Mouse (Mus musculus): ENCODE results near the gene Cacna1g.
"Not testable (repeated sequence)": the region's sequence is repeated elsewhere in the genome, so short reads cannot be mapped to it uniquely, and the experiment has no call there.

The Cacna1g gene

DNA sequence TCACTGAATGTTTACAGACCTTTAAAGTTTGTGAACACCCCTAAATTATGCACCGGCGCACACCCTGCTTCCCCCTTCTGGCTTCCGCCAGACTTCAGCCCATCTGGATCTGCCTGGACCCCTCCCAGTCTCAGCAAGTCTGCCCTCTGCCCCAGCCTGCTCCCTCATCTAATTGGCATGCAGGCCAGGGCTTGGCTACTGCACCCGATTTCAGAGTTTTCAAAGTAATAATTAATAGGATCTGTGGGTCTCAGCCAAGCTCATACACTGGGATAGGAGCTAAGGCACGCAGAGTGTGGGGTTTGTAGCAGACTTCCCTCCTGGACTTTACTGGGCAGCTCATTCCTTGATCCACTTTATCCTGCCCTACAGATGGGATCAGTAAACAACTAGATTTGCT is 69.8 kb downstream of the Cacna1g start:
- DNase-seq (ENCODE audit: inconsistent ontology term) = peak; percentile 36

DNA sequence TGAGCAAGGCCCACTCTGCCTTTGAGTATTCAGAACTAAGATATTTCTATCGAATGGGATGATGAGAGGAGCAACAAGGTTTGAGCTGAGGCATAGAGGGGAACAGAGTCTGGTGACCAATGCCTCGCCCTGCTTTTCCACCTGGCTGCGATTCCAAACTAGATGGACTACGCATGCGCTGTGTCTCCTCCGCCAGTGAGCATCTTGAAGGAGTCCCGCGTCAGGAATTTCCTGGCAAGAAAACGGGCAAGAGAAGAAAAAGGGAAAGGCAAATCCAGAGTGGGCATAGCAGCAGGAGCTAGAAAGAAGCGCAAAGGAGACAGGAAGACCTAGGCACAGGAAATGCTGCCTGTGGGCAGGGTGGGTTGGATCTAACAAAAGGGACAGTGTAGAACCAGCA is 70.2 kb downstream of the Cacna1g start:
- no peak for DNase-seq (ENCODE audit: inconsistent ontology term)

DNA sequence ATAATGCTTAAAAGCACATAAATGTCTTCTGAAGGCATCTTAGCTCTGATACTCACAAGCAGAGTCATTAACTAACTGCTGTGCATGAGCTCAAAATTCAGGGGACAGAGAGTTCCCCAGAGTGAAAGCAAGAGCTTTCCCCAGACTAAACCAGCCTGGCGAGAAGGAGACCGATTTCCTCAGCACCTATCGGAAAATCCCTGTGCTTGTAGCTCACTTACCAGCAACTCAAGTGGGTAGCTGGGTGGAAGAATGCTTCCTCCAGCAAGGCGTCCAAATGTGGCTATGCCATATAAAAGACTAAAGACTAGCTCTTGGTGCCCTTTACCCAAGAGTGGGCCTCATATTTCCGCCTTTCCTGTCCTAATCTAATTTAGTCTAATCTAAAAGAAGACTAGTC is 71.3 kb downstream of the Cacna1g start:
- no peak for DNase-seq (ENCODE audit: inconsistent ontology term)

DNA sequence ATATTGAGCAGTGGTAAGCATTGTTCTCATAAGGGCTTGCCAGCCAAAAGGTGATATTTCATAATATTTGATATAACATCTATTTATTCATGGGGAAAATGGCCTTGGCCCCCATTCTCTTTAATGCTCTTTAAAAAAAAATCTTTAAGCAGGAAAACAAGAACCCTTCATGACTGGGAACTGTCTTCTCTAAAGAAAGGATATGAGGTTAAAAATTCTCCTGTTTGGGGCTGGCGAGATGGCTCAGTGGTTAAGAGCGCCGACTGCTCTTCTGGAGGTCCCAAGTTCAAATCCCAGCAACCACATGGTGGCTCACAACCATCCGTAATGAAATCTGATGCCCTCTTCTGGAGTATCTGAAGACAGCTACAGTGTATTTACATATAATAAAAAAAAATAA is 72.0 kb downstream of the Cacna1g start:
- not testable (repeated sequence) for DNase-seq (ENCODE audit: inconsistent ontology term)

DNA sequence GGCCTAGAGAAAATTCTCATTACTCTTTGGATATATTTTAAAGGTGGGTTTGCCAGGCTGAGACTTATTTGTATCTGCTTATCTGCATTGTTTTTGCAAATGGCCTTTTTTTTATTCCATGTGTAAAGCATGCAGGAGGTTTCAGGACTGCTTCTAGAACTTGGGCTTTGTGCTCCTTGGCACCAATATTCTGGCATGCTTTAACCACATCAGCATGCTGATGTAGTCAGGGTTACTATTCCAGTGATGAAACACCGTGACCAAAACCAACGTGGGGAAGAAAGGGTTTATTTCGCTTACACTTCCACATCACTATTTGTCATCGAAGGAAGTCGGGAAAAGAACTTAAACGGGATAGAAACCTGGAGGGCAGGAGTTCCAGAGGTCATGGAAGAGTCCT is 73.0 kb downstream of the Cacna1g start:
- no peak for DNase-seq (ENCODE audit: inconsistent ontology term)

DNA sequence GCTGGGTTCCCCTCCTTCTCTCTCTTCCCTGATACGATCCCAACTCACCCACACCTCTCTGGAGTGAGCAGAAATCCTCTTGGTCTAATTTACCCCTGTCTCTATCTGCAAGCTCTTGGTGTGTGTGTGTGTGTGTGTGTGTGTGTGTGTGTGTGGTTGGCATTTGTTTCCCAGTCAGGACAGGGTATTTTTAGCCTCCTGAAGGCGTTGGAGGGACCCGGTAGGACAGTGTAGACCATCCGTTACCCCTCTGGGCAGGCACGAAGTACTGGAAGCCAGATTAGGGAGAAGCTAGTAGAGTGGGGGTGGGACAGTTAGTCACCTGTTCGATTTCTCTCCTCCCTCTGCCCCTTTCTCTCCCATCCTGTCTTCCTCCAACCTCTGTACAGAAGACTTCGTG is 79.9 kb downstream of the Cacna1g start:
- DNase-seq (ENCODE audit: inconsistent ontology term) = no peak

DNA sequence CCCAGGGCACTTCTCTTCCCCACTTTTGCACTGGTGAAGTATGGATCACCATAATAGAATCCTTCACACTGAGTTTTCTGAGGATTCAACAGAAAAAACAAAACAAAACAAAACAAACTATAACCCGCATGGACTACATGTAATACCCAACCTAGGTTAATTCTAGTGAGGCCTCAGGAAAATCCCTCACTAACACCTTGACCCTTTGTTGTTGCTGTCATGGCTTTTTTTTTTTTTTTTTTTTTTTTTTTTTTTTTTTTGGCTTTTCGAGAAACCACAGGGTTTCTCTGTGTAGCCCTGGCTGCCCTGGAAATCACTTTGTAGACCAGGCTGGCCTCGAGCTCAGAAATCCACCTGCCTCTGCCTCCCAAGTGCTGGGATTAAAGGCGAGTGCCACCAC is 80.5 kb downstream of the Cacna1g start:
- DNase-seq (ENCODE audit: inconsistent ontology term) = not testable (repeated sequence)

DNA sequence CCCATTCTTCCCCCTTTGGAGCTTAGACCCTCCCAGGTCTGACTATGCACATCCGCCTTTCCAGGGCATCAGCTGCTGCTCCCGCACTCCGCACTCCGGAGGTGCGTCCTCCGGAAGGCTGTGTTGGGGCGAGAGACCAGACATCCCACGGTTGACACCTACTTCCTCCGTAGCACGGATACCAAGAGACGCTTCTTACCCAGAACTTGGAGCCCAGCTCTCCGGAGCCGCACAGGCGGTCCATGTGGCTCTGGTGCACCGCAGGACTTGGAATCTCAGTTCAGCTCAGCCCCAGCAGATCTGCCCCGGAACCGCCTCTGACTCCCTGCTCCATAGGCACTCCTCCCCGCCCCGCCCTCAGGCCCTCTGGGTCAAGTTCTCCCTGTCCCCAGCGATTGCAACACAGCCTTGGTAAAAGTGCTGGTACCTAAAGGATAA is 81.3 kb downstream of the Cacna1g start, which contains the start of gene Abcc3:
TSS of gene Abcc3 (minus strand) at position 326 of the 438 bp plus-strand sequence.
- peak; percentile 27 for DNase-seq (ENCODE audit: inconsistent ontology term)

DNA sequence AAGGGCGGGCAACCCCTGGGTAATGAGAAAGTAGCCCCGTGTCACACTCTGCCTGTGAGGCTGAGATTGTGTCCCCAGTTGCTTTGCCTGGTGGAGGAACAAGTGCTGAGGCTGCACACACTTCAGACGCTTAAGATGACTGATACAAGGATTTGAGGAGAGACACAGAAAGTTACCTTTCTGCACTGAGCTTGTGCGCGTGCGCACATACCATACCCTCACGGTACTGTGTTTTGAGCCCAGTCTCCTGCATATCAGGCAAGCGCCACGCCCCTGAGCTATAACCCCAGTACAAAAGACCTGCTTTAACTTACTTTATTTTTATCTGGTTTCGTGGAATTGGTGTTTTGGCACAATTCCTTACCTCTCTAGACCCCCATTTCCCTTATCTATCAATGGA is 82.3 kb downstream of the Cacna1g start:
- DNase-seq (ENCODE audit: inconsistent ontology term) = no peak

DNA sequence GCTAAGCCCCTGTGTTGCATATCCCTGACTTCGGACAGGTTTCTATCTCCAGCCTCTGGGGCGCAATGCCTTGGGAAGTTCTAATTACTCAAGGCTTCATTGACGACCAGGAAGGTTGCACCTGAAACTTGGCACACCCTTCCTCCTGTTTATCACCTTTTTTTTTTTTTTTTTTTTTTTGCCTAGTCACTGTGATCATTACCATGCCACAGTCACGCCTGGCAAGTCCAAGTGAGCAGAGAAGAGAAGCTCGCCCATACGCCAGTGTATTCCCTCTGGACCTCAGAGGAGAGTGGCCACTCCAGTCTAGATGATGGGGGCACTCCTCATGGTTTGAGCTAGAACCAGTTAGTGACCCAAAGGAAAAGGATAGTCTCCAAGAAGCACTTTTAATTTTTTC is 83.2 kb downstream of the Cacna1g start:
- DNase-seq (ENCODE audit: inconsistent ontology term) = no peak

DNA sequence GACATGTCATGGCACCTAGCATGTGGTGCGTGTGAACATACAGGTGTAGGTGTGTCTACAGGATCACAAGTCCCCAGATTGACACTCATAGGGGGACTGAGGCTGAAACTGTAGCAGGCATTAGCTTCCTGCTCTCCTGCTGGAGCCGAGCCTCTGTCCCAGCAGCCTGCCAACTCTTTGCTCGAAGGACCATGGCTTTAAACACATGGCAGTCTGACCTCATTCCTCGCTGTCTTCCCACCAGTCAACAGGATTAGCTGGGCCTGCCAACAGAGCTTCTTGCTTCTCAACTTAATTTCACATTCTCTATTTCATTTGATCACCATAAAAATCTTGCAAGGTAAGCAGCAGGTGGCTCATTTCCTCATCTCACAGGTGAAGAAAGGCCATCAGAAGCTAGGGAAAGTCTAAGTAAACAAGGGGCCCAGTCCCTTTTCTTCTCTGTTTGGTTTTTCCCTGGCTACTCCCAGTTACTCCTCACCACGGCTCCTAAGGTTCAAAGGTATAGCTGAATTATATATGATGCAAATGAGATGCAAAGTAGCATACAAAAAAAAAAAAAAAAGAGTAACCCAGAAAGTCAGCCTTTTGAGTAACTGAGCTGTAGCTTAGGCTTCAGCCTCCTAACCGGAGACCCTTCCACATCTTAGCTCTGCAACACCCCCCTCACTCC is 84.1 kb downstream of the Cacna1g start:
- DNase-seq (ENCODE audit: inconsistent ontology term) = no peak

DNA sequence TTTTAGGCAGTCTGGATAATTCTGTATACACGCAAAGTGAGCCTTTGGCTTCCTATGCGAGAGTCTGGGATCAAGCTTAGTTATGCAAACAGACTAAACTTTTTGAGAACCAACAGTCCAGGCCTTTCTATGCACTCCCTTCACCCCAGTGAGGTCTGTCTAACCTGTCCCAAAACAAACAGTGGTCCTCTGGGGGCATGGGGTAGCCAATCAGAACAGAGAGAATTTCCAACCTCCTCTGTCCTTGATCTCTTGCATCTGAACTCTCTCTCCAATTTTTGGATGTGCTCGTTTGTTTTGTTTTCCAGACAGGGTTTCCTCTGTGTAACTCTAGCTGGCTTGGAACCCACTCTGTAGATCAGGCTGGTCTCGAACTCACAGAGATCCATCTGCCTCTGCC is 85.0 kb downstream of the Cacna1g start:
- no peak for DNase-seq (ENCODE audit: inconsistent ontology term)

DNA sequence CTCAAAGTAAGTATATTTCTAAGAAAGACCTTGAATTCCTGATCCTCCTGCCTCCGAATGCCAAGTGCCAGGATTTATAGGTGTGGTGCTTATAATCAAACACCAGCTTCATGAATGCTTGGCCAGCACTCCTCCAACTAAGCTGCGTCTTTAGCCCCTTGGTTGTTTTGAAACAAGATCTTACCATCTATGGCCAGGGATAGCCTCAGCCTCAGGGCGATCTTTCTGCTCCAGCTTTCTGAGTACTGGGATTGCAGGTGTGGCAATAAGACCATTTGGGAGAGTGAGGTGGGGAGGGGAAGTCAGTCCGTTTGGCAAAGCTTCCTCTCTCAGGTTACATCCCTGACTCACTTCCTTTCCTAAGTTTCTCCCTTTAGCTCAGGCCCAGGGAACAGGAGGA is 86.2 kb downstream of the Cacna1g start:
- DNase-seq (ENCODE audit: inconsistent ontology term) = no peak

DNA sequence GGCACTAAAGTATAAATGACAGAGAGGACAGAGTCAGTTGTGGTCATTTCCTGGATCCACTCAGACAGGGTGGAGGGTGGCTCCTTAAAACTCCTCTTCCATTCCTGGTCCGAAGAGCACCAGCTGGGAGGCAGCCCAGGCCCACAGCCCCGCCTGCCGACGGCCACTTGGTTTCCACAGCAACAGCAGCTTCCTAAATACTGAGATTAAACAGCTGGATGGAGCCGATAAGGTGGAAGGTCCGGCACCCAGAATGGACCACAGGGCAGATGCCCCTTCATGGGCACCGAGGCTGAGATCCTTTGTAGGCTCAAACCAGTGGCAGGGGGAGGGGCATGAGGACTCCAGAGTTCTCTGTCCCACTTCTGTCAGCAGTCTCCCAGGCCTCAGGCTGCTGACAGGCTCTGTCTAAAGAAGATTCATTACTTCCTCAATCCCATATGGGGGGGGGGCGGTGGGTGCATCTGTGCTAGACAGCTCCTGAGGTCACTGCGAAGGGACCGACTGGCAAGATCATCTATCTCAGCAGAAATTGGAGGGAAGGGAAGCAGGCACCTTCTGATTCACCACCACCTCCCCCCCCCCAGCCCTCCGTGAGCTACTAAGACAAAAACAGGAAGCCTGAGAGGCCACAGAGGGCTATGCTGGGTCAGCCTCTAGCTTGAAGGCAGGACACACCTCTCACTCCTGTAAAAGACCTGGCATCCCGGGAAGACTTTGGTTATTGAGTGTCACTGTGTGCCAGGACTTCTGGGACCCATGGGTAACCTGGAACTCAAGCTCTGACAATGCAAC is 87.8 kb downstream of the Cacna1g start:
- peak; percentile 18 for DNase-seq (ENCODE audit: inconsistent ontology term)

DNA sequence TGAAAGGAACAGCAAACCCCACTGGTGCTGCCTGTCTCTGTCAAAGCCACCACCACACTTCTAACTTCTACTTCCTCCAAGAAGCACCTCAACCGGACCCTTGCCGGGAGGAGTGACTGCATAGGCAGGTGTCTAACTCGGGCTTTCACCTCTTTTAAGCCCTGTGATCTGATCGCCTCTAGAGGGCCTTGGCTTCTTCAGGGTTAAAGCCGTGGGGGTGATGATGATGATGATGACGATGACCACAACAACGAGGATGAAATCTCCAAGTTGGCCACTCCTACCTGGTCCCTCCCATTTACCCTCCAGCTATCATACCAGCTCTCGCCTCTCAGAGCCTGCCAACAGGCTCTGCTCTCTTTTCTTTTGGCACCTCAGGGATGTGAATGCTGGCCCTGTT is 94.3 kb downstream of the Cacna1g start:
- DNase-seq (ENCODE audit: inconsistent ontology term) = no peak

DNA sequence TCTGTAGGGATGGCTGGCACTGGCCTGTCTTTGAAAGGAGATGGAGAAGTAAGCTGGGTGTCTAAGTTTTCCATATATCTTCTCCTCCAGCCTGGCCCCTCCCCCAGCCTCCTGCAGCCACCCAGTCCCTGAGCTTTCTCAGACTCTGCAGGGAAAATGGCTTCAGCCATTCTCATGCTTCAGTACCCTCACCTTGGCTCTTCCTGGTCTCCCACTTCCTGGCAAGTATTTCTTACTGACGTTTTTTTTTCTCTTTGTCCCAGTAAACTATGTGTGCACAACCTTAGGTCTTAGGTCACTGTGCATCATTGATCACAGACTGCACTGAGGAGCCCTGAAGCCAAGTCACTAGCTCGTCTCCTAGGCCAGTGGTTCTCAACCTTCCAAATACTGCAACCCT is 94.9 kb downstream of the Cacna1g start:
- DNase-seq (ENCODE audit: inconsistent ontology term) = no peak

DNA sequence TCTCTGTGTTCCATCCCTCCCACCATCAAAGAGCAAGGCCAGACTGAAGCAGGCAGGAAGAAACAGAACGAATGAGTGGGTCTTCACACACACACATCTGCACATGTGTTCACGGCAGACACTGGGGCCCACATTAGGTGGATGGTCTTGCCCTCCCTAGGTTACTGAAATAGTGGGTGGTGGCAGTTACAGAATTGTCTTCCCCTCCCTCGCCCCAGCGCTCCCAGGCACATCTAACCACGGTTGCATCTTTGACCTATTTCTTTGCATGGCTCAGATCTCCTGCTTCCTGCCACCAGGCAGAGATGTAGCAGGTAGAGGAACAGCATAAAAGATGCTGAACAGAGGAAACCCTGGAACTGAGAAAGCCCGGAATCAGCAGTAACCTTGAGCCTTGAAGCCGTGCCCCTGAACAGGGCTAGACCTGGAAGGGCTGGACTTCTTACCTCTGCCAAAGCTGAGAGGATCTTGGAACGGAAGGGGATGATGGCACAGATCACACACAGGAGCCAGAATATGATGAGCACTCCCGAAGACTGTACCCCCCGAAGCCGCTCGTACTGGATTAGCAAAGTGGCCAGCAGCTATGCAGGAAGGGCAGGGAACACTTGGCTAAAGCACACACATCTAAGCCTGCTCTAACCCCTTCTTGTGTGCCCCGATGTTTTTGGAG is 99.6 kb downstream of the Cacna1g start:
- DNase-seq (ENCODE audit: inconsistent ontology term) = no peak

DNA sequence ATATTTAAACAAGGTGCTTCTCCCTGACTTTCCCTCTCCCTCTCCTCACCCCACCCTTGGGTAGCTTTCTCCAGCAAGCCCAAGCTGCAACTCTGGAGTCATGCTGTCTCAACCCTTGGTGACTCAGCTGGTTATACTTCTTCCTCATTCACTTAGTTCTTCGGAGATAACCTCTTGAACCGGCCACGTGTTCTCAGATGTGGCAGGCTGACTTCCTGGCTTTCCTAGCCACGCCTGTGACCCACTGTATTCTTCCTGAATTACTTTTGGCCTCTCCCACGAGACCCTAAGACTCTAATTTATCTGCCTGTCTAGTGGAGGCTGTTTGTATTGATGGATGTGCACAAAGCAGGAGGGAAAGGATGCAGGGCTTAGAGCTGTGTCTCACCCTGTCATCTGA is 103.2 kb downstream of the Cacna1g start:
- no peak for DNase-seq (ENCODE audit: inconsistent ontology term)

DNA sequence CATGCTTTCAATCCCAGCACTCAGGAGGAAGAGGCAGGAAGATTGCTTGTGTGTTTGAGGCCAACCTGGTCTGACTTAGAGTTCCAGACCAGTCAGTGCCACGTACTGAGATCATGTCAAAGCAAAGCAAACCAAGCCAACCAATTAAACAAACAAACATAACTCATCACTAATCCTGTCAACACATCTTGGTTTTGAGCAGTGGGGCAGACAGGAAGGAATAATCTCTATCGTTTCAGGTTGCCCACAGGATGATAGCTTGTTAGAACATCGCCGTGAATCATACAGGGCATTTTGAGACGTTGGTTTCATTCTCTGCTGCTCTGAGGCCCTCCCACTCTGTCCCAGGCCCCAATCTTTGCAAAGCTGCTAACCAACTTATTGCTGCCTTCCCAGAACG is 104.0 kb downstream of the Cacna1g start:
- DNase-seq (ENCODE audit: inconsistent ontology term) = no peak

DNA sequence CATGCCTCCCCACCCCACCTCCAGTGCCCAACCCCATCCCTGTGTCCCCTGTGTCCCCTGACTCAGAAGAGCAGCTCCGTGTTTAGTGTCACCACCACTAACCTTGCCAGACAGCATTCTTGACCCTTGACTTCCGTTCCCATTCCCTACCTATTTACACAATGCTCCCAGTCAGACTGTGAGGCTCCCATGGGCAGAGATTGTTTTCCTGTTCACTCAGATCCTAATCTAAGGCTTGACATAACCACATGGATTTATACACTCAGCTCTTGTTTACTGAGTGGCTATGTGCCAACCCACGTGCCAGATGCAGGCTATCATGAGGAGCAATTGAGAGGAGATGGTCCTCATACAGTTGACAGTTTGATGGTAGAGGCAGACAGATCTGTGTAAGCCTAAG is 108.7 kb downstream of the Cacna1g start:
- DNase-seq (ENCODE audit: inconsistent ontology term) = no peak

DNA sequence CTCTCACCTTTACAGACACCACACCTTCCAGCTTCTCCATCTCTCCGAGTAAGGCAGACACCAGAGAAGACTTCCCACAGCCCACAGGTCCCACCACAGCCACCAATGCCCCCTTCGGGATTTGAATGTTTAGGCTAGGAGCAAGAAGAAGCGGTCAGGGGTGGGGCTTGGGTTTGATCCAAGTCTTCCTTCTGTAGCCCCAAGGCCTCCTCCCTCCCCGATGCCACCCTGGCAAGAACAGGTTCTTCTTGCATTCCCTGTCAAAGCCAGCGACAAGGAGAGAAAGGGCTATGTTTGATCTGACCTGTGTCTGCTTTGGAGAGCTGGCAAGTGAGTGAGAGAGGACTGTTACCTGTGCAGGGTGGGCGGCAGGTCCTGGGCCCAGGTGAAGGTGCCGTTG is 110.3 kb downstream of the Cacna1g start:
- no peak for DNase-seq (ENCODE audit: inconsistent ontology term)

DNA sequence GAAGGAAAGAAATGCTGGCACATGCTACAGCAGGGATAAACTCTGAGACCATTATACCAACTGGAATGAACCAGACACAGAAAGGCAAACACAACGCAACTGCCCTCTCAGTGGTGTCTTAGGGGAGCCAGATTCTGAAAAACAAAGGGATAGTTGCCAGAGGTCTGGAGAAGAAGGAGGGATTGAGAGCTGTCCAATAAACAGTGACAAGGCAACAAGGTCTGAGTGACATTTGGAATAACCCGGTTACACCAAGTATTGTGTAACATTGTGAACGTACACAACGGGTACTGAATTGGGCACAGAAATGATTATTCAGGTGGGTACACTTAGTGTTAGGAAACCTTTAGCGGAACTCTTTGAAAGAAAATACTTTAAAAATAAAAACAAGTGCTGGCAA is 111.9 kb downstream of the Cacna1g start:
- no peak for DNase-seq (ENCODE audit: inconsistent ontology term)

Measured in Muller cell, postnatal 12 days (primary cell).